Mouse (Mus musculus) small intestine, adult 2 months (tissue): ENCODE data around the gene Fads1. TPM values are rescaled to one million over a fixed set of nuclear protein-coding genes. Genes with fewer than 3 reads are reported as not detected.

ENCODE experiments used
- H3K27ac ChIP-seq: fragments of 200-500 bp; 2 replicates; pipeline ENCODE4 v1.5.1; 2012; ENCODE audit warnings: low read depth, low read length, control low read depth, inconsistent platforms; ENCODE audit not compliant: insufficient read depth
- H3K27me3 ChIP-seq: fragments of 200-500 bp; 2 replicates; pipeline ENCODE4 v1.6.1; 2012; ENCODE audit warnings: mild to moderate bottlenecking, moderate library complexity, low read length, inconsistent platforms; ENCODE audit not compliant: control insufficient read depth, insufficient read depth
- H3K36me3 ChIP-seq: fragments of 200-500 bp; 2 replicates; pipeline ENCODE4 v1.6.1; 2012; ENCODE audit warnings: mild to moderate bottlenecking, low read length, control low read depth, inconsistent platforms; ENCODE audit not compliant: control insufficient read depth, insufficient read depth
- H3K4me1 ChIP-seq: fragments of 200-500 bp; 2 replicates; pipeline ENCODE4 v1.6.1; 2012; ENCODE audit warnings: low read length, inconsistent platforms, mixed read lengths; ENCODE audit not compliant: control insufficient read depth, insufficient read depth, insufficient read length
- H3K4me3 ChIP-seq: fragments of 200-500 bp; 2 replicates; pipeline ENCODE4 v1.5.1; 2012; ENCODE audit warnings: low read depth, mild to moderate bottlenecking, control low read depth, inconsistent platforms, low read length, moderate library complexity
- CTCF ChIP-seq: fragments of 200-500 bp; IDR thresholded peaks from 2 replicates; pipeline ENCODE4 v1.5.1; 2012; ENCODE audit warnings: low read depth, mild to moderate bottlenecking, control low read depth, inconsistent platforms, low read length, moderate library complexity, mixed read lengths; ENCODE audit not compliant: insufficient replicate concordance, insufficient read length; ENCODE audit errors: extremely low read depth
- POLR2A ChIP-seq: fragments of 200-500 bp; IDR thresholded peaks from 2 replicates; pipeline ENCODE4 v1.6.1; 2012; ENCODE audit warnings: low read depth, mild to moderate bottlenecking, control low read depth, inconsistent platforms, low read length, moderate library complexity
- whole genome bisulfite sequencing: fragments of 180-500 bp; shearing (Covaris S2); methylation state at CpG from one replicate; pipeline ENCODE4 v1.1.7; 2018; 5-methylcytosine and 5-hydroxymethylcytosine counted together
- polyA plus RNA-seq: library from polyadenylated mRNA; depleted of rRNA; stranded (reverse); fragments of >200 nt; gene quantifications from 2 replicates; pipeline ENCODE4 v1.2.3, GENCODE M21; 2012

Fads1 gene
- polyA plus RNA-seq, 1 experiment = 8.5 TPM

DNA sequence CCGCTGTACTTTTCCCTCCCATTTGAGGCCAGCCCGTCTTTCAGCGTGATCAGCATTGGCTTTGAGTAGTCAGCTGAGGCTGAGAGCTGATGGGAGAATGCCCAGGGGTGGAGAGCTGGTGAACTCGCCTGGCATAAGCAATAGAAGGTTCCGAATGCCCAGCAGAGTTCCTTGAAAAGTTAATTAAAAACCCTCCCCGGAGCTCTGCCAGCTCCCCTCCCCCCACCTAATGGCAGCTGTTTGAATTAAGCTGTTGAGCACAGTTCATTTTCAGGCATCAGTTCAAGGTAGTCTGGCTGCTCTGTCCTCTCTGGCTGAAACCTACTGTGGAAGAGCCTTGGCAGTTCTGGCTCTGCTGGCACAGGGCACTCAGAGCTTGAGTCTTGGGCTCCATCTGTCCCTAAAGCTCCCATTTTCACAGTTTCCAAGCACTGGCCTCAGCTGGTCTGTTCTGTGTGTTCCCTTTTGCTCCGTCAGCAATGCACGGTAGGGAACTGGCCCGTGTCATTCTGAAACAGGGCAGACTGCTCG is 5.7 kb downstream of the Fads1 start:
- Histone ChIP-seq H3K36me3 (peaks cover 8% of the 10 kb centered on the region), H3K27me3 (no peaks in the 10 kb centered on the region), H3K4me3 (no peak overlapping the region), H3K27ac (peak overlapping the region; percentile 47), H3K4me1 (peaks cover 18% of the 10 kb centered on the region; the same call in 1 of the 2 replicates)
- WGBS = 22% methylated on average over 10 of the region's 10 CpGs
- TF ChIP-seq POLR2A = no peak
- TF ChIP-seq CTCF = no peak

GRCm38 (mm10) chr19:10189022-10189421 is 6.3 kb downstream of the Fads1 start:
- Histone ChIP-seq H3K4me3 (no peak overlapping the region), H3K27me3 (no peaks in the 10 kb centered on the region), H3K4me1 (peaks cover 15% of the 10 kb centered on the region; the same call in 1 of the 2 replicates), H3K27ac (peak overlapping the region; percentile 29; the same call in 1 of the 2 replicates), H3K36me3 (peaks cover 11% of the 10 kb centered on the region)
- no peak for TF ChIP-seq CTCF
- TF ChIP-seq POLR2A = no peak
- 60% methylated on average over 6 of the region's 6 CpGs for WGBS

DNA sequence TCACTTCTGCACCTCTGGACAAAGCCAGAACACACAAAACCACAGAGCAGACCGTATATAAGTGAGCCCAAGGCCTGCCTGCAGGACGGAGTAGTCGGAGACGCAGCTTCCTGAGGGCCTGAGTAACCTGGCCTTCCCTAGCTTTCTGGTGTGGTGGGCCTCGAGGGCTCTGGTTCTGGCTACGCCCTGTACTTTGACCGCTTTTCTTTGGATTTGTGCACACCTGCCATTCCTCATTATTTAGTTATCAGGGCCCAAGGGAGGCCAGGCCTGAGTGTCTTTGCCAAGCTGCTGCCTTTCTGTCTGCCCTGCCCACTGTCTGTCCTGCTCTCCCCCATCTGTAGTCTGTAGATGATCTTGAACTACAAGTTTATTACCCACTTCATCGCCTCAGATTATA is 7.3 kb downstream of the Fads1 start:
- Histone ChIP-seq H3K4me1 (peaks cover 15% of the 10 kb centered on the region; the same call in 1 of the 2 replicates), H3K27me3 (no peaks in the 10 kb centered on the region), H3K4me3 (no peak overlapping the region), H3K36me3 (peaks cover 11% of the 10 kb centered on the region), H3K27ac (peak overlapping the region; percentile 40)
- TF ChIP-seq POLR2A (no peak), CTCF (no peak)
- 36% methylated on average over 8 of the region's 8 CpGs for WGBS

DNA sequence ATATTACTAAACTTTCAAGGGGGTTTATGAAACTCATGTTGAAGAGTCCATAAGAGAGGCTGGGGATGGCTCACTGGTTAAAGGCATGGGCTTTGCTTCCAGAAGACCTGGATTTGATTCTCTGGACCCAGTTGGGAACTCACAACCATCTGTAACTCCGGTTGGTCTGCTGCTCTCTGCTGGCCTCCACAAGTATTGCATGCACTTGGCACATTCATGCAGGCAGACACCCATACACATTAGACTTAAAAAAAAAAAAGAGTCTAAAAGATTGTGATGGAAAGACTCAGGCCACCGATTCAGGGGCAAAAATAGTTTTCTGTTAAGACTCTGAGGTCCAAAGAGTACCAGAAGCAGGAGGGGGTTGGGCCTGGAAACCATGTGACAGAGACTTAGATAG is 8.1 kb downstream of the Fads1 start:
- no peak overlapping the region for H3K4me3 ChIP-seq
- WGBS = 22% methylated on average over 2 of the region's 2 CpGs
- peaks cover 15% of the 10 kb centered on the region; the same call in 1 of the 2 replicates for H3K4me1 ChIP-seq
- TF ChIP-seq POLR2A (no peak), CTCF (peak; percentile 73; the same call in 1 of the 2 replicates)
- H3K27ac ChIP-seq = no peak overlapping the region
- peaks cover 11% of the 10 kb centered on the region for H3K36me3 ChIP-seq
- H3K27me3 ChIP-seq = no peaks in the 10 kb centered on the region

DNA sequence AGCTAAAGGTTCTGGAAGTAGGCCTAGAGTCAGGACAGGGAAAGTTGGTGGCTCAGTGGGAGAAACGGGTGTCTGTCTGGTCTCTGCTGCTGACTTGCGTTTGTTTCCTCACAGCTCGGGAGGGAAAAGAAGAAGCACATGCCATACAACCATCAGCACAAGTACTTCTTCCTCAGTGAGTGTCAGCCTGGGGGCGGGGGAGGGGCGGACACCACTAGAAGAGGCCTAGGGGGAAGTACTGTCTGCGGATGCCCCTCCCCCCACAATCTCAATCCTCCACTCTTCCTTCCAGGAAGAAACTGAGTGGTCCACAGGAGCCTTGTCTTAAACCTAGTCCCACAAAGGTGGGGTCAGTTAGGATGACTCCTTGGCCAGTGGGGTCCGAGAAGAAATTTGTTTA is 8.6 kb downstream of the Fads1 start:
- Histone ChIP-seq H3K4me3 (no peak overlapping the region), H3K4me1 (peaks cover 15% of the 10 kb centered on the region; the same call in 1 of the 2 replicates), H3K27ac (no peak overlapping the region), H3K36me3 (peaks cover 11% of the 10 kb centered on the region), H3K27me3 (no peaks in the 10 kb centered on the region)
- TF ChIP-seq POLR2A (no peak), CTCF (no peak)
- WGBS = 64% methylated on average over 7 of the region's 7 CpGs

GRCm38 (mm10) chr19:10194337-10194736 is 11.6 kb downstream of the Fads1 start:
- Histone ChIP-seq H3K4me1 (peaks cover 3% of the 10 kb centered on the region; the same call in 1 of the 2 replicates), H3K27me3 (no peaks in the 10 kb centered on the region), H3K27ac (no peak overlapping the region), H3K4me3 (no peak overlapping the region), H3K36me3 (peaks cover 12% of the 10 kb centered on the region)
- 88% methylated on average over 11 of the region's 11 CpGs for WGBS
- TF ChIP-seq POLR2A (no peak), CTCF (no peak)

- Histone ChIP-seq H3K27ac (no peak overlapping the region), H3K36me3 (peaks cover 16% of the 10 kb centered on the region), H3K4me1 (no peaks in the 10 kb centered on the region), H3K4me3 (no peak overlapping the region), H3K27me3 (no peaks in the 10 kb centered on the region)
- 59% methylated on average over 5 of the region's 5 CpGs for WGBS
- TF ChIP-seq CTCF = no peak
- TF ChIP-seq POLR2A = no peak
Observed at GRCm38 (mm10) chr19:10195252-10195651, 12.6 kb downstream of the Fads1 start.
